Mouse (Mus musculus) kidney, adult 2 months (tissue): ENCODE results near the gene Nrm.

Experiments
- CTCF ChIP-seq: fragments of 200-500 bp; conservative IDR thresholded peaks from 2 replicates; pipeline ENCODE4 v1.5.1; 2011; ENCODE audit warnings: low read depth, mild to moderate bottlenecking, control low read depth, low read length, moderate library complexity, mixed read lengths; ENCODE audit not compliant: insufficient read depth, insufficient read length
- POLR2A ChIP-seq: fragments of 200-500 bp; IDR thresholded peaks from one replicate; pipeline ENCODE4 v1.6.1; 2011; ENCODE audit warnings: low read depth, low read length, control low read depth

GRCm38 (mm10) chr17:35859371-35859770, 1.7 kb upstream of the Nrm start:
- TF ChIP-seq CTCF (no peak), POLR2A (no peak)
